Mouse (Mus musculus) forebrain, postnatal 0 days (tissue): ENCODE measurements at regions not wholly inside any gene's neighbourhood (a gene's known extent, or its start where the extent isn't known, plus 50 kb on each side); places are given as distances from the start of the nearest gene placed in this dataset.

Experiments
- ATAC-seq: fragments of 200-750 bp; cut with Nextera tagmentation; 2 replicates; pipeline ENCODE4 v1.8.0; 2017; ENCODE audit warnings: mild to moderate bottlenecking, moderate library complexity
- DNase-seq: peaks from one replicate; pipeline ENCODE4 v3.0.0-alpha.2; 2015
- H3K27ac ChIP-seq: fragments of 300-500 bp; sonication (generic); 2 replicates; pipeline ENCODE4 v1.5.1; 2014; ENCODE audit warnings: low read depth, mild to moderate bottlenecking, antibody characterized with exemption, low read length, moderate library complexity, mixed read lengths
- H3K27me3 ChIP-seq: fragments of 300-500 bp; sonication (generic); 2 replicates; pipeline ENCODE4 v1.6.1; 2014; ENCODE audit warnings: mild to moderate bottlenecking, low read length, mixed read lengths; ENCODE audit not compliant: insufficient read depth
- H3K36me3 ChIP-seq: fragments of 300-500 bp; sonication (generic); 2 replicates; pipeline ENCODE4 v1.6.1; 2014; ENCODE audit warnings: mild to moderate bottlenecking, moderate library complexity; ENCODE audit not compliant: insufficient read depth
- H3K4me1 ChIP-seq: fragments of 300-500 bp; sonication (generic); 2 replicates; pipeline ENCODE4 v1.6.1; 2014; ENCODE audit warnings: antibody characterized with exemption; ENCODE audit not compliant: insufficient read depth
- H3K4me2 ChIP-seq: fragments of 300-500 bp; sonication (generic); 2 replicates; pipeline ENCODE4 v1.6.1; 2014; ENCODE audit warnings: low read depth, mild to moderate bottlenecking, moderate library complexity
- H3K4me3 ChIP-seq: fragments of 300-500 bp; sonication (generic); 2 replicates; pipeline ENCODE4 v1.5.1; 2014; ENCODE audit warnings: low read depth, low read length, mixed read lengths
- H3K9ac ChIP-seq: fragments of 300-500 bp; sonication (generic); 2 replicates; pipeline ENCODE4 v1.6.1; 2014; ENCODE audit warnings: mild to moderate bottlenecking
- H3K9me3 ChIP-seq: fragments of 300-500 bp; sonication (generic); 2 replicates; pipeline ENCODE4 v1.6.1; 2016; ENCODE audit warnings: low read length
- CTCF ChIP-seq: sonication (generic); IDR thresholded peaks from 2 replicates; pipeline ENCODE4 v1.5.1; 2016; ENCODE audit warnings: antibody characterized with exemption, control low read depth, low read depth
- WGBS: fragments of 180-500 bp; shearing (Covaris S2); extraction: QIAGEN DNeasy Blood & Tissue Kit; methylation state at CpG from one replicate; pipeline ENCODE4 v1.1.7; 2014; 5-methylcytosine and 5-hydroxymethylcytosine counted together

DNA sequence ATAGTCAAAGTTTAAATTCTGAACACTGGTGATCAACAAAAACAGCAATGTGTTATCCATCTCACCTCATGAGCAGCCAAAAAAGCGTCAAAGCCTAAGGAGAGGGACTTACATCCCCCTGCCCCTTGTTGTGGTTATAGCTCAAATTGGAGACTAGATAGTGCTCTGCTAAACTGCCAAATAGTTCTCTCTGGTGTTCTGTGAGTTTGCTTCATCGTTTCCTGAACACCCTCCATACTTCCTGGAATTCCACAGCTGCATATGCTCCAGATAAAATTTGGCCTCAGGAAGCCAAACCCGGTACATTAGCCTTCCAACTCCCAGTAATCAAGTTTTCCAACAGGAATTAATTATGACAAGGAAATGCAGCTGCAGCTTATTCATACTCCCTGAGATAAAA is 906.6 kb upstream of the Celf2 start:
- Histone ChIP-seq H3K27me3 (no peaks in the 10 kb centered on the region), H3K9ac (no peak overlapping the region), H3K27ac (no peak overlapping the region), H3K4me1 (no peaks in the 10 kb centered on the region), H3K4me3 (no peak overlapping the region), H3K36me3 (no peaks in the 10 kb centered on the region), H3K4me2 (no peak overlapping the region), H3K9me3 (no peaks in the 10 kb centered on the region)
- TF ChIP-seq CTCF = no peak
- WGBS = 68% methylated on average over 3 of the region's 3 CpGs
- DNase-seq (no peak), ATAC-seq (no peak)

DNA sequence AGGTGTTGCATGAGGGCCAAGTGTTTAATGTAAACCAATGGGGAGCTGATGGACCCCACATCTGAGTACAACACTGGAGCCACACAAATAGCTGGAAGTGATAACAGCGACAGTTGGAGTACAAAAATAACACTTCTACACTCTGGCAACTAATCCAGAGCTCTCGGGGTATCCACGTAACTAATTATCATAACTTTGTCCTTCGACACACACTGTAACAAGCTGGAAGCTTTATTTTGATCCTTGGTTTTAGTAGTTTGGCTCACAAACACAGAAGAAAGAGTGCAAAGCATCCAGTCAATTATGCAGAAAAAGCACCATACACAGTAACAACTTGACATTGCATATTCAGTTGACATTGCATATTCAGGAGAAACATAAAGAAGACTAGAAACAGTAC is 884.8 kb upstream of the Celf2 start:
- H3K36me3 ChIP-seq = no peaks in the 10 kb centered on the region
- H3K4me2 ChIP-seq = no peak overlapping the region
- WGBS = 27% methylated on average over 4 of the region's 4 CpGs
- H3K27me3 ChIP-seq = no peaks in the 10 kb centered on the region
- H3K9me3 ChIP-seq = no peaks in the 10 kb centered on the region
- H3K27ac ChIP-seq = no peak overlapping the region
- no peak overlapping the region for H3K4me3 ChIP-seq
- no peaks in the 10 kb centered on the region for H3K4me1 ChIP-seq
- peak; percentile 67 for ATAC-seq
- no peak for TF ChIP-seq CTCF
- DNase-seq = peak; percentile 40
- no peak overlapping the region for H3K9ac ChIP-seq

DNA sequence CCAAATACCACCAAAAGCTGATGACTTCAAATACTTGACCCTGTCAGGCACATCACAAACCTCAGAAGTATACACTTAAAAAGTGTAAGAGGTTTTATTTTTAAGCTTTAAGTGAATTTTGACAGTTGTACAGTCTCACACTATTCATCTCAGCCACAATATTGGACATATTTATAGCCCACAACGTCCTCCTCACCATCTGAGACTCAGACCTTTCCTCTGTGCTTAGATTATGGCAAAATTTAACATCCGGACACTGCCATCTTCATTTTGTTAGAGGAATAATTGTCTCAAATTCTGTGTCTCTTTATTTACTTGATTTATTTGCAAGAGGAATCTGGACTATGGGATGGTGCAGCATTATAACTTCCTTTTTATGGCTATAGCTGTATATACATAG is 880.2 kb upstream of the Celf2 start:
- peak; percentile 33 for DNase-seq
- peak; percentile 58 for ATAC-seq

DNA sequence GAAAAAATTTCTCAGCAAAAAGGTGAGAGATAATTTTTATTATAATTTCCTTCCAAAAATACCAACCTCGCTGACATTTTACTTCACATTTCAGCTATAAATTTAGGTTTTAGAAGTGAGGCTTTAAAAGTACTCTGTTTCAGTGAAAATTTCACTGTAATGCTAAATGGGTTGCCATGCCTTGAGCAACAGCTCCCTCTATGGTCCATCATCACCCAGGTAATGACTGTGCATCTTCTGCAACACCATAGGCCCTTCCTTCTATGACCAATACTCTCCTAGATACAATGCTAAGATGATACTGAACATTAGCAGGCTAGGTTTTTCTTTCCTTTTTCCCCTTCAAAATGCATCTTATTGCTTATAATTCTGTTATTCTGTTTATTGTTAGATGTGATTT is 870.9 kb upstream of the Celf2 start:
- TF ChIP-seq CTCF = peak; percentile 92
- WGBS = 12% methylated on average over 1 of the region's 1 CpGs
- Histone ChIP-seq H3K4me3 (no peak overlapping the region), H3K9ac (no peak overlapping the region), H3K4me2 (no peak overlapping the region), H3K27ac (no peak overlapping the region), H3K36me3 (no peaks in the 10 kb centered on the region), H3K4me1 (no peaks in the 10 kb centered on the region), H3K9me3 (no peaks in the 10 kb centered on the region), H3K27me3 (no peaks in the 10 kb centered on the region)
- DNase-seq (peak; percentile 89), ATAC-seq (peak; percentile 86)

More for the DNA sequence above, 880.2 kb upstream of the Celf2 start:
- no peak overlapping the region for H3K4me2 ChIP-seq
- H3K27me3 ChIP-seq = no peaks in the 10 kb centered on the region
- no peak overlapping the region for H3K4me3 ChIP-seq
- H3K9me3 ChIP-seq = no peaks in the 10 kb centered on the region
- 61% methylated on average over 2 of the region's 2 CpGs for WGBS
- no peak overlapping the region for H3K27ac ChIP-seq
- H3K9ac ChIP-seq = no peak overlapping the region
- no peak for TF ChIP-seq CTCF
- H3K36me3 ChIP-seq = no peaks in the 10 kb centered on the region
- H3K4me1 ChIP-seq = no peaks in the 10 kb centered on the region

DNA sequence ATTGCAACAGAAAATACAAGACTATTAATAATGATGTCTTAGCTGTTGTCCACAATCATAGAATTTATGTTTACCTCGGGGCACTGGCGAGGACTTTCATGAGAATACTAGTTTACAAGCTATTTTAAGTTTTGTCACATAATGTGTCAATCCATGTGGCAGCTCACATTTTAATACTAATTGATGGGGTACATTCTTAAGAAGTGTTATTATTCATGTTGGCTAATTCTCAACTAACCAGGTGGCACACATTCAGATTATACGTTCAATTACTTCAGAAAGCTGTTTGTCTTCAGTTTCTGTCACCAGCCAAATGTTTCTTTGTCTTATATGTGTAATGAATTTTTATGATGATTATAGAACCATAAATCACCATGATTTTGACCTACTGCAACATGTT is 870.2 kb upstream of the Celf2 start:
- no peak overlapping the region for H3K4me2 ChIP-seq
- H3K4me3 ChIP-seq = no peak overlapping the region
- no peaks in the 10 kb centered on the region for H3K4me1 ChIP-seq
- H3K27me3 ChIP-seq = no peaks in the 10 kb centered on the region
- 39% methylated on average over 3 of the region's 3 CpGs for WGBS
- H3K9me3 ChIP-seq = no peaks in the 10 kb centered on the region
- H3K36me3 ChIP-seq = no peaks in the 10 kb centered on the region
- DNase-seq = peak; percentile 64
- TF ChIP-seq CTCF = no peak
- H3K27ac ChIP-seq = 0 out of 2 replicates have a peak overlapping the region, but pooled peaks have one; percentile 45
- no peak; the same call in 1 of the 2 replicates for ATAC-seq
- H3K9ac ChIP-seq = no peak overlapping the region

DNA sequence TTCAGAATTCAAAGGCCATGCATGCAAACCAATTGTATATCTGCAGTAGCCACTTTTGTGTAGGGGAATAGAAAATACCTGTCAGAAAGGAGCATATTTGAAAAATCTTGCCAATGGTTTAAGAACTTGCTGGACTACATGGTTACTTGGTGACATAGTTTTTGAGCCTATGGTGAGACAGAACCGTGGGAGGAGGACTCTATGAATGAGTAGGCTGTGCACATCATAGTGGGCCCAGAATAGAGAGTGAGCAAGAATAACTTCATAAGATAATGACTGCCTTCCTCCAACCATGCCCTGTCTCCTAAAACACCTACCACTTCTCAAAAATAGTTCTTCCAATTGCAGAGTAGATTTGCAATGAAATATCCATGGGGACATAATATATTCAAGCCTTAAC is 838.5 kb upstream of the Celf2 start:
- Histone ChIP-seq H3K4me1 (no peaks in the 10 kb centered on the region), H3K27me3 (no peaks in the 10 kb centered on the region), H3K9me3 (no peaks in the 10 kb centered on the region), H3K4me2 (no peak overlapping the region), H3K27ac (no peak overlapping the region), H3K4me3 (no peak overlapping the region), H3K9ac (no peak overlapping the region), H3K36me3 (no peaks in the 10 kb centered on the region)
- TF ChIP-seq CTCF = no peak
- no peak for ATAC-seq
- 88% methylated on average over 1 of the region's 1 CpGs for WGBS
- no peak for DNase-seq

DNA sequence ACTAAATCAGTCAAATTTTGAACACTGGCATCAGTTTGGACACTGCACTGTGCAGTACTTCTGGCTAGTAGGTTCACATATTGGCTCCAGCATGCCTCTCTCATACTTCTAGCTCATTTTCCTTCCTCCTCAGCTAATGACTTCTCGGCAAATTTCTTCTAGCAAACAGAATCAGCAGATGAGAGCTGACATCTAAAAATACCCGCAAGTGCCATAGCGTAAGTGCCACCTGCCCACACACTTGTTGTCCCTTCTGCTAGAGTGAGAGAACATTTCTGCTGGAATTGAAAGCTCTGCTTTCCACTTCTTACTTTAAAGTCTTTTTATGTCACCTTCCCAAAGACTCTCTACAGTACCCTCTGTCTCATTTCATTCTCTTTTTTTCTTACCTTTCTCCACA is 835.4 kb upstream of the Celf2 start:
- WGBS = 70% methylated on average over 3 of the region's 3 CpGs
- peak; percentile 43 for ATAC-seq

More for the DNA sequence above, 835.4 kb upstream of the Celf2 start:
- no peaks in the 10 kb centered on the region for H3K4me1 ChIP-seq
- no peaks in the 10 kb centered on the region for H3K36me3 ChIP-seq
- H3K4me2 ChIP-seq = no peak overlapping the region
- H3K9ac ChIP-seq = no peak overlapping the region
- no peak overlapping the region for H3K4me3 ChIP-seq
- 0 out of 2 replicates have a peak overlapping the region, but pooled peaks have one; percentile 21 for H3K27ac ChIP-seq
- H3K9me3 ChIP-seq = no peaks in the 10 kb centered on the region
- H3K27me3 ChIP-seq = no peaks in the 10 kb centered on the region
- TF ChIP-seq CTCF = no peak
- DNase-seq = peak; percentile 73
